Mouse (Mus musculus) heart, embryonic 13.5 days (tissue): Measurements from ENCODE around the gene Rps21. TPM values are rescaled to one million over a fixed set of nuclear protein-coding genes. Genes with fewer than 3 reads are reported as not detected.
A peak's percentile ranks its signal among the peaks of the same experiment; 100 is the strongest.
"Not testable (repeated sequence)": the region's sequence is repeated elsewhere in the genome, so short reads cannot be mapped to it uniquely, and the experiment has no call there.

Experiments used
- ATAC-seq: fragments of 200-750 bp; cut with Nextera tagmentation; 2 replicates; pipeline ENCODE4 v1.8.0; 2017; ENCODE audit warnings: moderate TSS enrichment; ENCODE audit not compliant: insufficient number of reproducible peaks, low FRiP score, low TSS enrichment; ENCODE audit errors: extremely low read depth
- H3K27ac ChIP-seq: fragments of 300-500 bp; sonication (generic); replicated peaks from 2 replicates; pipeline ENCODE4 v1.5.1; 2015; ENCODE audit warnings: moderate library complexity, mild to moderate bottlenecking, inconsistent platforms
- H3K27me3 ChIP-seq: fragments of 300-500 bp; sonication (generic); replicated peaks from 2 replicates; pipeline ENCODE4 v1.6.1; 2015; ENCODE audit warnings: mild to moderate bottlenecking, inconsistent platforms
- H3K36me3 ChIP-seq: fragments of 300-500 bp; sonication (generic); 2 replicates; pipeline ENCODE4 v1.6.1; 2015; ENCODE audit warnings: mild to moderate bottlenecking, inconsistent platforms
- H3K4me1 ChIP-seq: fragments of 300-500 bp; sonication (generic); 2 replicates; pipeline ENCODE4 v1.6.1; 2015; ENCODE audit warnings: inconsistent platforms
- H3K4me2 ChIP-seq: fragments of 300-500 bp; sonication (generic); 2 replicates; pipeline ENCODE4 v1.6.1; 2015; ENCODE audit warnings: inconsistent platforms, mild to moderate bottlenecking, moderate library complexity
- H3K4me3 ChIP-seq: fragments of 300-500 bp; sonication (generic); 2 replicates; pipeline ENCODE4 v1.5.1; 2015; ENCODE audit warnings: moderate library complexity, mild to moderate bottlenecking, inconsistent platforms
- H3K9ac ChIP-seq: fragments of 300-500 bp; sonication (generic); 2 replicates; pipeline ENCODE4 v1.6.1; 2015; ENCODE audit warnings: inconsistent platforms, mild to moderate bottlenecking, moderate library complexity
- H3K9me3 ChIP-seq: fragments of 300-500 bp; sonication (generic); 2 replicates; pipeline ENCODE4 v1.6.1; 2016; ENCODE audit warnings: inconsistent platforms
- WGBS: fragments of 180-500 bp; shearing (Covaris S2); methylation state at CpG from one replicate; pipeline ENCODE4 v1.1.7; 2015; ENCODE audit warnings: mixed read lengths; 5-methylcytosine and 5-hydroxymethylcytosine counted together
- polyA plus RNA-seq: library from polyadenylated mRNA; unstranded; fragments of >200 nt; fragmentation: Nextera tagmentation; extraction: Ambion mirVana; gene quantifications from 2 replicates; pipeline ENCODE4 v1.2.1, GENCODE M21; 2015

Rps21 gene
- polyA plus RNA-seq, 1 experiment from 2014 or later, result 332 TPM

DNA sequence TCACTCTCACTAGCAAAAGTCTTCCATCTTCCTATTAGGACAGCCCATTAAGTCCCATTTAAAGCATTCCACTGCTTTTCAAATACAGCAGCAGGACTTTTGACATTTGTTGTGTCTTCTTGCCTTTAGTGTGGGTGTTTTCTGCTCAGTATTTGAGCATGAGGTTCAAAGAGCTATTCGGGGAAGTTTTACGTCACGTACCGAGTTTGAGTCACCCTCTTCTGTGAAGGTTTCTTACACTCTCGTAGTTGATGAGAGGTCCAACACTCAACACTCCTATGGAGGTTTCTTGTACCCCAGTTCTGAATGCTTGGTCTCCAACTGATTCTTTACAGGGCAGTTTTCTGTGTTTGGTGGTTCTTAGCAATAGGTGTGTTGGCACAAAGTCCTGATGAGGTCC lies 9.3 kb upstream of the Rps21 start:
- no peak overlapping the region for H3K27ac ChIP-seq
- no peaks in the 10 kb centered on the region for H3K27me3 ChIP-seq
- peaks cover 8% of the 10 kb centered on the region for H3K4me1 ChIP-seq
- H3K9ac ChIP-seq, result no peak overlapping the region
- WGBS, result 88% methylated on average over 5 of the region's 5 CpGs
- H3K4me3 ChIP-seq, result no peak overlapping the region
- H3K36me3 ChIP-seq, result no peaks in the 10 kb centered on the region
- H3K4me2 ChIP-seq, result no peak overlapping the region
- H3K9me3 ChIP-seq, result no peaks in the 10 kb centered on the region
- no peak for ATAC-seq

GRCm38 (mm10) chr2:180248947-180249660 lies 8.1 kb upstream of the Rps21 start:
- WGBS, result 55% methylated on average over 9 of the region's 9 CpGs
- Histone ChIP-seq H3K36me3 (no peaks in the 10 kb centered on the region), H3K4me1 (peaks cover 8% of the 10 kb centered on the region), H3K4me3 (no peak overlapping the region), H3K27ac (no peak overlapping the region), H3K4me2 (no peak overlapping the region), H3K9me3 (no peaks in the 10 kb centered on the region), H3K9ac (no peak overlapping the region), H3K27me3 (no peaks in the 10 kb centered on the region)
- ATAC-seq, result no peak

- no peak overlapping the region for H3K27ac ChIP-seq
- no peak overlapping the region for H3K4me3 ChIP-seq
- WGBS, result 30% methylated on average over 11 of the region's 11 CpGs
- H3K36me3 ChIP-seq, result no peaks in the 10 kb centered on the region
- H3K27me3 ChIP-seq, result no peaks in the 10 kb centered on the region
- H3K4me2 ChIP-seq, result no peak overlapping the region
- peaks cover 13% of the 10 kb centered on the region for H3K4me1 ChIP-seq
- no peaks in the 10 kb centered on the region for H3K9me3 ChIP-seq
- H3K9ac ChIP-seq, result 0 out of 2 replicates have a peak overlapping the region, but pooled peaks have one; percentile 52
- no peak for ATAC-seq
Observed at GRCm38 (mm10) chr2:180250930-180251611, 6.1 kb upstream of the Rps21 start.

DNA sequence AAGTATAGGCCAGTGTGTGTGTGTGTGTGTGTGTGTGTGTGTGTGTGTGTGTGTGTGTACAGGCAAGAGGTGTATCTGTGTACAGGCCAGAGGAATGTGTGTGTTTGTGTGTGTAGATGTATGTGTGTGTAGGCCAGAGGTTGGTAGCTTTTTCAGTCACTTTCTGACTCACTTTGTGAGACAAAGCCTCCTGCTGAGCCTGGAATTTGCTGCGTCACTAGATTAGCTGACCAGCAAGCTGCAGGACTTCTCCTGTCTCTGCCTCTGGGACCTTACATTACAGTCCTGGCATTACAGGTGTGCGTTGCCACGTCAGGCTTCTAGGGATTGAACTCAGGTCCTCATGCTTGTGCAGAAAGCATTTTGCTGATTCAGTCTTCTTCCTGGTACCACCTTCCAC lies 5.3 kb upstream of the Rps21 start:
- no peak overlapping the region for H3K9ac ChIP-seq
- no peak overlapping the region for H3K4me3 ChIP-seq
- WGBS, result 52% methylated on average over 3 of the region's 3 CpGs
- H3K4me2 ChIP-seq, result no peak overlapping the region
- no peaks in the 10 kb centered on the region for H3K36me3 ChIP-seq
- no peak overlapping the region for H3K27ac ChIP-seq
- no peaks in the 10 kb centered on the region for H3K27me3 ChIP-seq
- H3K9me3 ChIP-seq, result no peaks in the 10 kb centered on the region
- ATAC-seq, result no peak
- peaks cover 19% of the 10 kb centered on the region for H3K4me1 ChIP-seq

DNA sequence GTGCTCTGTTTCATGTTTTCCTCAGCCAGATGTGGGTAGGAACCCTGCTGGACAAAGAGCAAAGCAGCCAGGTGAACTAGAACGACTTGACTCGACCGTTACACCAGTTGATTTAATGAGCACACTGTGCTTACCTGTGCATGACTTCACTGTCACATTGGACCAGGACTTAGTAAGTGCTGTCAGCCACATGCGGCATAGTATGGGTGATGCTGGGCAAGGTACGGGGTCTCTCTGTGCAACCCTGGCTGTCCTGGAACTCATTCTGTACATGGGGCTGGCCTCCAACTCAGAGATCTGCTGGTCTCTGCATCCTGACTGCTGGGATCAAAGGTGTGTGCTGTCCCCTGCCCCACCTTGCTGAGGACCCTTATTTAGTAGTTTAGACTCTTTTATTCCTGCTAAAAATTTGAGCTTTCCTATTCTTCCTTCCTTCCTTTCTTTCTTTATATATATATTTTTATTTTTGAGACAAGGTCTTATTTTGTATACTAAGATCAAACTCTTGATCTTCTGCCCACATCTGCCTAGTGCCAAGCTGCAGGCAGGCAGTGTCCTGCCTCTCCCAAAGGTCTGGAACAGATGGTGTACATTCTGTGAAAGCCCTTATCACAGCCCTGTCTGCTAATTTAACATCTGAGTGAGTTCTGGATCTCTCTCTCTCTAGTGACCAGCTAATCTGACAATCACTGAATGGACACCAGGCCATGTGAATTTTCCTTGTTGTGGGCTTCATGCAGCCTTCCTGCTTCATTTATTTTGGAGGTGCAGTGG lies 2.6 kb upstream of the Rps21 start:
- Histone ChIP-seq H3K9ac (no peak overlapping the region), H3K9me3 (no peaks in the 10 kb centered on the region), H3K27me3 (no peaks in the 10 kb centered on the region), H3K27ac (no peak overlapping the region), H3K36me3 (peaks cover 18% of the 10 kb centered on the region), H3K4me3 (no peak overlapping the region), H3K4me1 (peaks cover 22% of the 10 kb centered on the region), H3K4me2 (no peak overlapping the region)
- ATAC-seq, result no peak
- 86% methylated on average over 5 of the region's 5 CpGs for WGBS

- peak overlapping the region; percentile 89 for H3K4me2 ChIP-seq
- no peak overlapping the region for H3K9ac ChIP-seq
- H3K4me3 ChIP-seq, result peak overlapping the region; percentile 98
- H3K4me1 ChIP-seq, result peaks cover 22% of the 10 kb centered on the region
- H3K27me3 ChIP-seq, result no peaks in the 10 kb centered on the region
- peak overlapping the region; percentile 95 for H3K27ac ChIP-seq
- peaks cover 28% of the 10 kb centered on the region for H3K36me3 ChIP-seq
- no peaks in the 10 kb centered on the region for H3K9me3 ChIP-seq
- 87% methylated on average over 9 of the region's 9 CpGs for WGBS
- ATAC-seq, result no peak
Observed at GRCm38 (mm10) chr2:180255701-180256100, 1.5 kb upstream of the Rps21 start.

- peak overlapping the region; percentile 98 for H3K4me3 ChIP-seq
- peak overlapping the region; percentile 88 for H3K9ac ChIP-seq
- WGBS, result 21% methylated on average over 26 of the region's 26 CpGs
- H3K27ac ChIP-seq, result peak overlapping the region; percentile 95
- H3K4me1 ChIP-seq, result peaks cover 22% of the 10 kb centered on the region
- peak overlapping the region; percentile 89 for H3K4me2 ChIP-seq
- no peaks in the 10 kb centered on the region for H3K9me3 ChIP-seq
- no peaks in the 10 kb centered on the region for H3K27me3 ChIP-seq
- peak; percentile 12 for ATAC-seq
- H3K36me3 ChIP-seq, result peaks cover 36% of the 10 kb centered on the region
Observed at GRCm38 (mm10) chr2:180256296-180257000, 729 bp upstream of the Rps21 start.

DNA sequence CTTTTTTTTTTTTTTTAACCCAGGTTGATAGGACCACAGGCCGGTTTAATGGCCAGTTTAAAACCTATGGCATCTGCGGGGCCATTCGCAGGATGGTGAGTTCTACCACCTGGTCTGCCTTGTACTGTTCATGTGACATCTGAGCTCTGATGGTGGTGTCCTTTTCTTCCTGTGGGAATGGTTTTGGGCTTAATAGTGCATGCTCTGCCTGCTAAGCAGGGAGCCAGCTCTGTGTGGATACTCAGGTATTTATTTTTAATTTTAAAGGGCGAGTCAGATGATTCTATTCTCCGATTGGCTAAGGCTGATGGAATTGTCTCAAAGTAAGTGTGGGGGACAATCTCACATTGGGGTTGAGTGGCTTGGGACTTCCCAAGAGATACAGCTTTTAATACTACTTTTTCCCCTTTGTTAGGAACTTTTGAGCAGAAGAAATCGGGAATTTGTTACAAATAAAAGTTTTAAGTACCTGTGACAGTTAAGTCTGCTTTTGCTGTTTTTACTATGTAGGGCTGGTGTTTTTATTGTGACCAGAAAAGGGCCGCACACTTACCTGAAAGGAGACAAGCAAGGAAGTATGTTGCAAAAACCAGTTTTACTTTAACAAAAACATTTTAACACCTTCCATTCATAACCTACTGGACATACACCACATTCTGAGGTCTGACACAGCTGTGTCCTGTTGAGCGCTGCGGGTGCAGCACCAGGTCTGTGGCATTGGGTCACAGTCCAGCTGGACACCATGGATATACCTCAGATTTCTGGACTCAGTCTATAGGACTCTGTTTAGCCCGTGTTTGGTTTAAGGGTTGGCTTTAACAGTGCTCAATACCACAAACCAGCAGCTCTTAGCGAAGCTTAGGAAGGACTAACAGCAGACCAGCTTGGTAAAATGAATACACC lies 1.0 kb downstream of the Rps21 start:
- Histone ChIP-seq H3K27me3 (no peaks in the 10 kb centered on the region), H3K27ac (peak overlapping the region; percentile 87; the same call in 1 of the 2 replicates), H3K9me3 (no peaks in the 10 kb centered on the region), H3K9ac (peak overlapping the region; percentile 97), H3K36me3 (peaks cover 54% of the 10 kb centered on the region), H3K4me2 (peak overlapping the region; percentile 89), H3K4me1 (peaks cover 35% of the 10 kb centered on the region), H3K4me3 (peak overlapping the region; percentile 98)
- no peak for ATAC-seq
- WGBS, result 51% methylated on average over 11 of the region's 11 CpGs

- Histone ChIP-seq H3K36me3 (peaks cover 62% of the 10 kb centered on the region), H3K9ac (peak overlapping the region; percentile 50; the same call in 1 of the 2 replicates), H3K4me1 (peaks cover 36% of the 10 kb centered on the region)
- not testable (repeated sequence) for H3K9me3 ChIP-seq, H3K27ac ChIP-seq, H3K4me2 ChIP-seq, H3K4me3 ChIP-seq, H3K27me3 ChIP-seq, ATAC-seq
- WGBS, result 68% methylated on average over 10 of the region's 10 CpGs
Observed at GRCm38 (mm10) chr2:180258951-180259484, 1.8 kb downstream of the Rps21 start.
